Mouse (Mus musculus): ENCODE data around the gene Eif2a. TPM values are rescaled to one million over a fixed set of nuclear protein-coding genes. Genes with fewer than 3 reads are reported as not detected.

Eif2a gene
- polyA plus RNA-seq, 1 experiment from 2014 or later: 71.1 TPM

GRCm38 (mm10) chr3:58536573-58536972 is 11.0 kb downstream of the Eif2a start:
- Histone ChIP-seq H3K4me1 (ENCODE audit: control insufficient read depth, insufficient read depth, low read length) (no peaks in the 10 kb centered on the region), H3K9ac (ENCODE audit: low read depth, low read length) (no peak overlapping the region), H3K9me3 (ENCODE audit: control insufficient read depth, low read length) (no peaks in the 10 kb centered on the region), H3K4me2 (replicated peaks; ENCODE audit: low read depth, low read length) (no peak overlapping the region), H3K36me3 (ENCODE audit: control insufficient read depth, insufficient read depth, low read length) (peaks cover 46% of the 10 kb centered on the region), H3K27me3 (ENCODE audit: control insufficient read depth, insufficient read depth, low read length) (no peaks in the 10 kb centered on the region), H3K27ac (ENCODE audit: low read depth, low read length) (no peak overlapping the region), H3K4me3 (ENCODE audit: low read length) (no peak overlapping the region)
- no peak for ATAC-seq (ENCODE audit: low FRiP score, low TSS enrichment)
- 89% methylated on average over 3 of the region's 3 CpGs for WGBS

- no peaks in the 10 kb centered on the region for H3K9me3 ChIP-seq (ENCODE audit: control insufficient read depth, low read length)
- no peak for ATAC-seq (ENCODE audit: low FRiP score, low TSS enrichment)
- H3K4me1 ChIP-seq (ENCODE audit: control insufficient read depth, insufficient read depth, low read length): no peaks in the 10 kb centered on the region
- no peak overlapping the region for H3K9ac ChIP-seq (ENCODE audit: low read depth, low read length)
- no peak overlapping the region for H3K27ac ChIP-seq (ENCODE audit: low read depth, low read length)
- no peak overlapping the region for H3K4me2 ChIP-seq (replicated peaks; ENCODE audit: low read depth, low read length)
- peaks cover 69% of the 10 kb centered on the region for H3K36me3 ChIP-seq (ENCODE audit: control insufficient read depth, insufficient read depth, low read length)
- WGBS: 67% methylated on average over 1 of the region's 1 CpGs
- no peaks in the 10 kb centered on the region for H3K27me3 ChIP-seq (ENCODE audit: control insufficient read depth, insufficient read depth, low read length)
- no peak overlapping the region for H3K4me3 ChIP-seq (ENCODE audit: low read length)
These were observed 26.6 kb downstream of the Eif2a start for GRCm38 (mm10) chr3:58552001-58552811.

GRCm38 (mm10) chr3:58556649-58557048 is 31.0 kb downstream of the Eif2a start:
- H3K4me1 ChIP-seq (ENCODE audit: control insufficient read depth, insufficient read depth, low read length): no peaks in the 10 kb centered on the region
- H3K27me3 ChIP-seq (ENCODE audit: control insufficient read depth, insufficient read depth, low read length): no peaks in the 10 kb centered on the region
- H3K27ac ChIP-seq (ENCODE audit: low read depth, low read length): no peak overlapping the region
- H3K4me2 ChIP-seq (replicated peaks; ENCODE audit: low read depth, low read length): no peak overlapping the region
- H3K9ac ChIP-seq (ENCODE audit: low read depth, low read length): no peak overlapping the region
- peaks cover 49% of the 10 kb centered on the region for H3K36me3 ChIP-seq (ENCODE audit: control insufficient read depth, insufficient read depth, low read length)
- H3K4me3 ChIP-seq (ENCODE audit: low read length): no peak overlapping the region
- ATAC-seq (ENCODE audit: low FRiP score, low TSS enrichment): no peak
- 89% methylated on average over 7 of the region's 7 CpGs for WGBS
- H3K9me3 ChIP-seq (ENCODE audit: control insufficient read depth, low read length): no peaks in the 10 kb centered on the region

- ATAC-seq (ENCODE audit: low FRiP score, low TSS enrichment): no peak
- Histone ChIP-seq H3K4me1 (ENCODE audit: control insufficient read depth, insufficient read depth, low read length) (no peaks in the 10 kb centered on the region), H3K27ac (ENCODE audit: low read depth, low read length) (no peak overlapping the region), H3K4me3 (ENCODE audit: low read length) (no peak overlapping the region), H3K9me3 (ENCODE audit: control insufficient read depth, low read length) (no peaks in the 10 kb centered on the region), H3K36me3 (ENCODE audit: control insufficient read depth, insufficient read depth, low read length) (peaks cover 23% of the 10 kb centered on the region), H3K27me3 (ENCODE audit: control insufficient read depth, insufficient read depth, low read length) (no peaks in the 10 kb centered on the region), H3K4me2 (replicated peaks; ENCODE audit: low read depth, low read length) (no peak overlapping the region), H3K9ac (ENCODE audit: low read depth, low read length) (no peak overlapping the region)
- WGBS: 39% methylated on average over 2 of the region's 2 CpGs
These were observed 34.3 kb downstream of the Eif2a start for GRCm38 (mm10) chr3:58559887-58560286.

- Histone ChIP-seq H3K9me3 (ENCODE audit: control insufficient read depth, low read length) (no peaks in the 10 kb centered on the region), H3K4me2 (replicated peaks; ENCODE audit: low read depth, low read length) (no peak overlapping the region), H3K4me1 (ENCODE audit: control insufficient read depth, insufficient read depth, low read length) (no peaks in the 10 kb centered on the region), H3K36me3 (ENCODE audit: control insufficient read depth, insufficient read depth, low read length) (peaks cover 13% of the 10 kb centered on the region), H3K9ac (ENCODE audit: low read depth, low read length) (no peak overlapping the region), H3K27me3 (ENCODE audit: control insufficient read depth, insufficient read depth, low read length) (no peaks in the 10 kb centered on the region), H3K4me3 (ENCODE audit: low read length) (no peak overlapping the region), H3K27ac (ENCODE audit: low read depth, low read length) (no peak overlapping the region)
- 53% methylated on average over 2 of the region's 2 CpGs for WGBS
- no peak for ATAC-seq (ENCODE audit: low FRiP score, low TSS enrichment)
These were observed 35.8 kb downstream of the Eif2a start for GRCm38 (mm10) chr3:58561437-58561836.

- H3K27me3 ChIP-seq (ENCODE audit: control insufficient read depth, insufficient read depth, low read length): no peaks in the 10 kb centered on the region
- H3K4me1 ChIP-seq (ENCODE audit: control insufficient read depth, insufficient read depth, low read length): no peaks in the 10 kb centered on the region
- WGBS: 78% methylated on average over 3 of the region's 3 CpGs
- no peaks in the 10 kb centered on the region for H3K36me3 ChIP-seq (ENCODE audit: control insufficient read depth, insufficient read depth, low read length)
- no peak overlapping the region for H3K4me3 ChIP-seq (ENCODE audit: low read length)
- H3K27ac ChIP-seq (ENCODE audit: low read depth, low read length): no peak overlapping the region
- ATAC-seq (ENCODE audit: low FRiP score, low TSS enrichment): no peak
- H3K9ac ChIP-seq (ENCODE audit: low read depth, low read length): no peak overlapping the region
- no peaks in the 10 kb centered on the region for H3K9me3 ChIP-seq (ENCODE audit: control insufficient read depth, low read length)
- H3K4me2 ChIP-seq (replicated peaks; ENCODE audit: low read depth, low read length): no peak overlapping the region
These were observed 45.2 kb downstream of the Eif2a start for GRCm38 (mm10) chr3:58570821-58571220.

GRCm38 (mm10) chr3:58576137-58577066 is 50.8 kb downstream of the Eif2a start, which contains the start of gene Selenot:
Gene Selenot (plus strand): TSS chr3:58576636.
- Histone ChIP-seq H3K27ac (ENCODE audit: low read depth, low read length) (peak within 1 kb of the TSS; percentile 99), H3K27me3 (ENCODE audit: control insufficient read depth, insufficient read depth, low read length) (no peaks in the 10 kb centered on the region), H3K9me3 (ENCODE audit: control insufficient read depth, low read length) (no peaks in the 10 kb centered on the region), H3K4me1 (ENCODE audit: control insufficient read depth, insufficient read depth, low read length) (no peaks in the 10 kb centered on the region), H3K4me2 (replicated peaks; ENCODE audit: low read depth, low read length) (peak within 1 kb of the TSS; percentile 55), H3K4me3 (ENCODE audit: low read length) (peak within 1 kb of the TSS; percentile 91), H3K36me3 (ENCODE audit: control insufficient read depth, insufficient read depth, low read length) (peaks cover 8% of the 10 kb centered on the region; the same call in 1 of the 2 replicates), H3K9ac (ENCODE audit: low read depth, low read length) (peak within 1 kb of the TSS; percentile 99)
- ATAC-seq (ENCODE audit: low FRiP score, low TSS enrichment): peak; percentile 93
- 2% methylated on average over 59 of the region's 59 CpGs for WGBS

GRCm38 (mm10) chr3:58577067-58577503 is 51.5 kb downstream of the Eif2a start:
- H3K9me3 ChIP-seq (ENCODE audit: control insufficient read depth, low read length): no peaks in the 10 kb centered on the region
- H3K27me3 ChIP-seq (ENCODE audit: control insufficient read depth, insufficient read depth, low read length): no peaks in the 10 kb centered on the region
- peak; percentile 86; the same call in 1 of the 2 replicates for ATAC-seq (ENCODE audit: low FRiP score, low TSS enrichment)
- peak overlapping the region; percentile 55 for H3K4me2 ChIP-seq (replicated peaks; ENCODE audit: low read depth, low read length)
- peak overlapping the region; percentile 91 for H3K4me3 ChIP-seq (ENCODE audit: low read length)
- H3K36me3 ChIP-seq (ENCODE audit: control insufficient read depth, insufficient read depth, low read length): peaks cover 8% of the 10 kb centered on the region; the same call in 1 of the 2 replicates
- H3K27ac ChIP-seq (ENCODE audit: low read depth, low read length): peak overlapping the region; percentile 99
- H3K9ac ChIP-seq (ENCODE audit: low read depth, low read length): peak overlapping the region; percentile 99
- H3K4me1 ChIP-seq (ENCODE audit: control insufficient read depth, insufficient read depth, low read length): no peaks in the 10 kb centered on the region
- under 1% methylated on average over 36 of the region's 36 CpGs for WGBS

All from kidney, embryonic 14.5 days (tissue).